Mouse (Mus musculus): ENCODE measurements around the gene Cnot10. TPM values are rescaled to one million over a fixed set of nuclear protein-coding genes. Genes with fewer than 3 reads are reported as not detected.

Cnot10 gene
- polyA plus RNA-seq, 1 experiment = 61.0 TPM

DNA sequence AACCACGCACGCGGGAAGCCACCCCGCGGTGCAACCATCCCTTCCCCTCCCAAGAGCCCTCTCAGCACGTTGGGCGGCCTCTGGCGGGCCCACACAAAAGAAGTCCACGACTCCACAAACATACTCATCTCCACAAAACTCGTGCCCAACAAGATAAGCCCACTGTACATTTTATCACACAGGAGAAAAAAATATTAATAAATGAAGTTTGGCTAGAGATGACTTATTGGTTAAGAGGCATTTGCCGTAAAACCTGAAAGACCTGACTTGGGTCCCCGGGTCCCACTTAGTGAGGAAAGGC, 78.4 kb downstream of the Cnot10 start:
- Histone ChIP-seq H3K9ac (ENCODE audit: low read depth, poor library complexity, severe bottlenecking) (peak overlapping the region; percentile 99), H3K27me3 (ENCODE audit: control insufficient read depth, insufficient read depth, low read length, poor library complexity, severe bottlenecking) (no peaks in the 10 kb centered on the region), H3K4me1 (ENCODE audit: control insufficient read depth, insufficient read depth, low read length) (no peaks in the 10 kb centered on the region), H3K9me3 (replicated peaks; ENCODE audit: control insufficient read depth, insufficient read depth, low read length, poor library complexity, severe bottlenecking) (no peaks in the 10 kb centered on the region), H3K27ac (ENCODE audit: insufficient read depth, low read length) (peak overlapping the region; percentile 85), H3K4me3 (ENCODE audit: low read depth, low read length) (peak overlapping the region; percentile 95), H3K36me3 (ENCODE audit: control insufficient read depth, insufficient read depth, low read length, poor library complexity, severe bottlenecking) (peaks cover 40% of the 10 kb centered on the region)
- TF ChIP-seq POLR2A (IDR thresholded peaks at IDR 0.05; ENCODE audit: insufficient read depth, low read length) (no peak), EP300 (IDR thresholded peaks at IDR 0.05; ENCODE audit: insufficient read depth, low read depth, low read length) (no peak), CTCF (IDR thresholded peaks at IDR 0.05; ENCODE audit: low read depth, low read length) (no peak)

- peak overlapping the region; percentile 85 for H3K27ac ChIP-seq (ENCODE audit: insufficient read depth, low read length)
- H3K27me3 ChIP-seq (ENCODE audit: control insufficient read depth, insufficient read depth, low read length, poor library complexity, severe bottlenecking) = no peaks in the 10 kb centered on the region
- TF ChIP-seq POLR2A (IDR thresholded peaks at IDR 0.05; ENCODE audit: insufficient read depth, low read length) = no peak
- TF ChIP-seq CTCF (IDR thresholded peaks at IDR 0.05; ENCODE audit: low read depth, low read length) = no peak
- TF ChIP-seq EP300 (IDR thresholded peaks at IDR 0.05; ENCODE audit: insufficient read depth, low read depth, low read length) = no peak
- peaks cover 40% of the 10 kb centered on the region for H3K36me3 ChIP-seq (ENCODE audit: control insufficient read depth, insufficient read depth, low read length, poor library complexity, severe bottlenecking)
- H3K9ac ChIP-seq (ENCODE audit: low read depth, poor library complexity, severe bottlenecking) = peak overlapping the region; percentile 99
- H3K4me3 ChIP-seq (ENCODE audit: low read depth, low read length) = peak overlapping the region; percentile 95
- H3K4me1 ChIP-seq (ENCODE audit: control insufficient read depth, insufficient read depth, low read length) = no peaks in the 10 kb centered on the region
- H3K9me3 ChIP-seq (replicated peaks; ENCODE audit: control insufficient read depth, insufficient read depth, low read length, poor library complexity, severe bottlenecking) = no peaks in the 10 kb centered on the region
These were observed 79.0 kb downstream of the Cnot10 start for GRCm38 (mm10) chr9:114560771-114561670.

DNA sequence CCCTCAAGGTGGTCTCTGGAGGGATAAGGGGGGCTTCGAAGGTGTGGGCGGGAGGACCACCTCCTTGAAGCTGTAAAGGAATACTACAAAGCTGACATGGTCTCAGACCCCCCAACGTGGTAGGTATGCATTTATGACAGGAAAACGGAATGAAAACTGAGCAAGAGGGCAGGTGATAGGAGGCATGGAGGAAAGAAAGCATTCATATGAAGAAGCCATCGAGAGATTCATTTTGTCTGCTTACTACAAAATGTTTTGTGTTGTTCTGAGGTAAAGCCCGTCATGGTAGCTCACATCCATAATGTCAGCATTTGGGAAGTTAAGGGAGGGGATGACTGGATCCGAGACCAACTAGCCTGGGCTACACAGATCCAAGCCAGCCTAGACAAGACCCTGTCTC, 79.8 kb downstream of the Cnot10 start:
- H3K27ac ChIP-seq (ENCODE audit: insufficient read depth, low read length) = no peak overlapping the region
- peak overlapping the region; percentile 95 for H3K4me3 ChIP-seq (ENCODE audit: low read depth, low read length)
- H3K9ac ChIP-seq (ENCODE audit: low read depth, poor library complexity, severe bottlenecking) = peak overlapping the region; percentile 99
- no peak for TF ChIP-seq EP300 (IDR thresholded peaks at IDR 0.05; ENCODE audit: insufficient read depth, low read depth, low read length)
- no peak for TF ChIP-seq CTCF (IDR thresholded peaks at IDR 0.05; ENCODE audit: low read depth, low read length)
- no peak for TF ChIP-seq POLR2A (IDR thresholded peaks at IDR 0.05; ENCODE audit: insufficient read depth, low read length)
- H3K36me3 ChIP-seq (ENCODE audit: control insufficient read depth, insufficient read depth, low read length, poor library complexity, severe bottlenecking) = peaks cover 40% of the 10 kb centered on the region
- H3K9me3 ChIP-seq (replicated peaks; ENCODE audit: control insufficient read depth, insufficient read depth, low read length, poor library complexity, severe bottlenecking) = no peaks in the 10 kb centered on the region
- no peaks in the 10 kb centered on the region for H3K27me3 ChIP-seq (ENCODE audit: control insufficient read depth, insufficient read depth, low read length, poor library complexity, severe bottlenecking)
- H3K4me1 ChIP-seq (ENCODE audit: control insufficient read depth, insufficient read depth, low read length) = no peaks in the 10 kb centered on the region

GRCm38 (mm10) chr9:114557086-114557485, 82.9 kb downstream of the Cnot10 start:
- Histone ChIP-seq H3K4me3 (ENCODE audit: low read depth, low read length) (peak overlapping the region; percentile 73), H3K4me1 (ENCODE audit: control insufficient read depth, insufficient read depth, low read length) (peaks cover 6% of the 10 kb centered on the region), H3K27ac (ENCODE audit: insufficient read depth, low read length) (peak overlapping the region; percentile 95)

GRCm38 (mm10) chr9:114556276-114556855, 83.6 kb downstream of the Cnot10 start:
- peaks cover 33% of the 10 kb centered on the region for H3K36me3 ChIP-seq (ENCODE audit: control insufficient read depth, insufficient read depth, low read length, poor library complexity, severe bottlenecking)
- H3K27ac ChIP-seq (ENCODE audit: insufficient read depth, low read length) = peak overlapping the region; percentile 95
- H3K4me3 ChIP-seq (ENCODE audit: low read depth, low read length) = peak overlapping the region; percentile 73
- H3K9ac ChIP-seq (ENCODE audit: low read depth, poor library complexity, severe bottlenecking) = peak overlapping the region; percentile 6
- no peaks in the 10 kb centered on the region for H3K27me3 ChIP-seq (ENCODE audit: control insufficient read depth, insufficient read depth, low read length, poor library complexity, severe bottlenecking)
- H3K4me1 ChIP-seq (ENCODE audit: control insufficient read depth, insufficient read depth, low read length) = peaks cover 6% of the 10 kb centered on the region
- H3K9me3 ChIP-seq (replicated peaks; ENCODE audit: control insufficient read depth, insufficient read depth, low read length, poor library complexity, severe bottlenecking) = no peaks in the 10 kb centered on the region
- TF ChIP-seq CTCF (IDR thresholded peaks at IDR 0.05; ENCODE audit: low read depth, low read length) (no peak), POLR2A (IDR thresholded peaks at IDR 0.05; ENCODE audit: insufficient read depth, low read length) (no peak), EP300 (IDR thresholded peaks at IDR 0.05; ENCODE audit: insufficient read depth, low read depth, low read length) (peak; percentile 92)

More at GRCm38 (mm10) chr9:114557086-114557485, 82.9 kb downstream of the Cnot10 start:
- Histone ChIP-seq H3K9me3 (replicated peaks; ENCODE audit: control insufficient read depth, insufficient read depth, low read length, poor library complexity, severe bottlenecking) (no peaks in the 10 kb centered on the region), H3K9ac (ENCODE audit: low read depth, poor library complexity, severe bottlenecking) (peak overlapping the region; percentile 6), H3K36me3 (ENCODE audit: control insufficient read depth, insufficient read depth, low read length, poor library complexity, severe bottlenecking) (peaks cover 37% of the 10 kb centered on the region), H3K27me3 (ENCODE audit: control insufficient read depth, insufficient read depth, low read length, poor library complexity, severe bottlenecking) (no peaks in the 10 kb centered on the region)
- no peak for TF ChIP-seq POLR2A (IDR thresholded peaks at IDR 0.05; ENCODE audit: insufficient read depth, low read length)
- TF ChIP-seq EP300 (IDR thresholded peaks at IDR 0.05; ENCODE audit: insufficient read depth, low read depth, low read length) = 0 out of 2 replicates have a peak, but pooled peaks have one; percentile 42

All from ES-Bruce4 (cell line).